Mouse (Mus musculus) heart, adult 2 months (tissue): ENCODE results near the gene Mrpl4. TPM values are rescaled to one million over a fixed set of nuclear protein-coding genes. Genes with fewer than 3 reads are reported as not detected.
"Not testable (repeated sequence)": the region's sequence is repeated elsewhere in the genome, so short reads cannot be mapped to it uniquely, and the experiment has no call there.

Experiments
- DNase-seq, 2 experiments: peaks; one replicate each; pipeline ENCODE4 v3.0.0; 2021
- H3K27ac ChIP-seq: fragments of 200-600 bp; 2 replicates; pipeline ENCODE4 v1.8.1; 2022
- H3K27me3 ChIP-seq: fragments of 200-500 bp; 2 replicates; pipeline ENCODE4 v1.6.1; 2012; ENCODE audit warnings: mild to moderate bottlenecking, low read length, inconsistent platforms, mixed read lengths; ENCODE audit not compliant: control insufficient read depth, insufficient read depth
- H3K36me3 ChIP-seq: fragments of 200-500 bp; 2 replicates; pipeline ENCODE4 v1.6.1; 2012; ENCODE audit warnings: low read length, inconsistent platforms; ENCODE audit not compliant: control insufficient read depth, insufficient read depth
- H3K4me1 ChIP-seq: fragments of 200-500 bp; 2 replicates; pipeline ENCODE4 v1.6.1; 2011; ENCODE audit warnings: low read length; ENCODE audit not compliant: control insufficient read depth, insufficient read depth
- H3K4me3 ChIP-seq: fragments of 200-600 bp; 2 replicates; pipeline ENCODE4 v1.8.1; 2022
- H3K79me2 ChIP-seq: fragments of 200-500 bp; replicated peaks from 2 replicates; pipeline ENCODE4 v1.6.1; 2012; ENCODE audit warnings: mild to moderate bottlenecking, inconsistent platforms, low read length, moderate library complexity, mixed read lengths; ENCODE audit not compliant: control insufficient read depth, insufficient read depth
- H3K9ac ChIP-seq: fragments of 200-500 bp; 2 replicates; pipeline ENCODE4 v1.6.1; 2012; ENCODE audit warnings: low read depth, mild to moderate bottlenecking, control low read depth, inconsistent platforms, low read length, mixed read lengths
- CTCF ChIP-seq: fragments of 200-600 bp; IDR thresholded peaks from 2 replicates; pipeline ENCODE4 v1.8.1; 2022; ENCODE audit warnings: antibody characterized with exemption, mild to moderate bottlenecking, moderate library complexity
- EP300 ChIP-seq: fragments of 200-500 bp; IDR thresholded peaks from 2 replicates; pipeline ENCODE4 v1.6.1; 2011; ENCODE audit warnings: low read depth, low read length, control low read depth; ENCODE audit not compliant: insufficient read depth
- POLR2A ChIP-seq: fragments of 200-500 bp; IDR thresholded peaks from 2 replicates; pipeline ENCODE4 v1.6.1; 2011; ENCODE audit warnings: mild to moderate bottlenecking, low read depth, low read length, control low read depth; ENCODE audit not compliant: insufficient read depth
- WGBS: fragments of 180-500 bp; shearing (Covaris S2); methylation state at CpG from one replicate; pipeline ENCODE4 v1.1.7; 2018; 5-methylcytosine and 5-hydroxymethylcytosine counted together
- intact Hi-C: fragments of 180-260 bp; cut with DNase I; formaldehyde crosslinking; loops from one replicate; pipeline ENCODE4 v1.15.1; 2025
- polyA plus RNA-seq: library from polyadenylated mRNA; depleted of rRNA; stranded (reverse); fragments of >200 nt; gene quantifications from 2 replicates; pipeline ENCODE4 v1.2.3, GENCODE M21; 2012
- total RNA-seq, 2 experiments: library from RNA; stranded (reverse); gene quantifications; 2 replicates each; pipeline ENCODE4 v1.2.3; 2021

Gene Mrpl4
- total and polyA plus RNA-seq, 3 experiments: 124 to 226 (median 130) TPM

GRCm38 (mm10) chr9:21010939-21011541 is 8.5 kb downstream of the Mrpl4 start:
- H3K4me3 ChIP-seq, H3K27me3 ChIP-seq, H3K4me1 ChIP-seq, H3K79me2 ChIP-seq, H3K36me3 ChIP-seq, H3K9ac ChIP-seq, intact Hi-C loops, DNase-seq: not testable (repeated sequence)
- H3K27ac ChIP-seq: peak overlapping the region; percentile 84
- 70% methylated on average over 9 of the region's 9 CpGs for WGBS
- TF ChIP-seq CTCF: 0 out of 2 replicates have a peak, but pooled peaks have one; percentile 8

- peak overlapping the region; percentile 9; the same call in 1 of the 2 replicates for H3K4me3 ChIP-seq
- H3K79me2 ChIP-seq: no peaks in the 10 kb centered on the region
- H3K4me1 ChIP-seq: peaks cover 9% of the 10 kb centered on the region
- peak overlapping the region; percentile 84 for H3K27ac ChIP-seq
- no peaks in the 10 kb centered on the region for H3K36me3 ChIP-seq
- no peaks in the 10 kb centered on the region for H3K27me3 ChIP-seq
- peak; percentile 69 to 71 for DNase-seq
- H3K9ac ChIP-seq: no peak overlapping the region
- TF ChIP-seq POLR2A: peak; percentile 58
- 0 out of 2 replicates have a peak, but pooled peaks have one; percentile 68 for TF ChIP-seq EP300
- no peak for TF ChIP-seq CTCF
- WGBS: 27% methylated on average over 5 of the region's 5 CpGs
- intact Hi-C loops: no loop called here
These were observed 9.3 kb downstream of the Mrpl4 start for GRCm38 (mm10) chr9:21011846-21012312.

GRCm38 (mm10) chr9:21012368-21012767 is 9.8 kb downstream of the Mrpl4 start:
- no peaks in the 10 kb centered on the region for H3K36me3 ChIP-seq
- no peak overlapping the region for H3K9ac ChIP-seq
- intact Hi-C loops: no loop called here
- peaks cover 12% of the 10 kb centered on the region for H3K4me1 ChIP-seq
- H3K4me3 ChIP-seq: no peak overlapping the region; the same call in 1 of the 2 replicates
- no peak for DNase-seq
- H3K27me3 ChIP-seq: no peaks in the 10 kb centered on the region
- peak overlapping the region; percentile 84 for H3K27ac ChIP-seq
- TF ChIP-seq POLR2A (no peak), EP300 (no peak), CTCF (peak; percentile 36)
- 11% methylated on average over 1 of the region's 1 CpGs for WGBS
- H3K79me2 ChIP-seq: no peaks in the 10 kb centered on the region

- H3K4me1 ChIP-seq: peaks cover 13% of the 10 kb centered on the region
- H3K4me3 ChIP-seq: peak overlapping the region; percentile 45
- no peak for TF ChIP-seq CTCF
- TF ChIP-seq POLR2A: 0 out of 2 replicates have a peak, but pooled peaks have one; percentile 17
- peak; percentile 41; the same call in 1 of the 2 replicates for TF ChIP-seq EP300
- WGBS: 7% methylated on average over 29 of the region's 29 CpGs
- DNase-seq: peak; percentile 77 to 85
- no peaks in the 10 kb centered on the region for H3K27me3 ChIP-seq
- intact Hi-C loops: loop anchor here (2.0 kb wide), 1 partner anchor 14 kb away; the partner anchor contains the start of gene Icam4
- no peaks in the 10 kb centered on the region for H3K36me3 ChIP-seq
- H3K27ac ChIP-seq: peak overlapping the region; percentile 74
- peak overlapping the region; percentile 53 for H3K9ac ChIP-seq
- no peaks in the 10 kb centered on the region for H3K79me2 ChIP-seq
These were observed 12.4 kb downstream of the Mrpl4 start for GRCm38 (mm10) chr9:21014691-21015570.

- intact Hi-C loops: loop anchor here (2.0 kb wide), 1 partner anchor 13 kb away; the partner anchor contains the start of gene Icam4
- no peaks in the 10 kb centered on the region for H3K36me3 ChIP-seq
- H3K4me3 ChIP-seq: peak within 1 kb of the TSS; percentile 45
- TF ChIP-seq POLR2A (peak; percentile 90), CTCF (no peak), EP300 (no peak)
- WGBS: 2% methylated on average over 30 of the region's 30 CpGs
- DNase-seq: peak; percentile 83 to 86
- peak within 1 kb of the TSS; percentile 74 for H3K27ac ChIP-seq
- H3K79me2 ChIP-seq: no peaks in the 10 kb centered on the region
- H3K27me3 ChIP-seq: no peaks in the 10 kb centered on the region
- peak within 1 kb of the TSS; percentile 53 for H3K9ac ChIP-seq
- H3K4me1 ChIP-seq: peaks cover 13% of the 10 kb centered on the region
These were observed 13.1 kb downstream of the Mrpl4 start, which contains the start of gene Icam1 for GRCm38 (mm10) chr9:21015571-21016130. Icam1 (plus strand) TSS chr9:21015985.
